Mouse (Mus musculus): ENCODE results near the gene Rgl3.

- no peak for TF ChIP-seq CTCF (IDR thresholded peaks at IDR 0.05; ENCODE audit: low read depth)
- no peak for TF ChIP-seq EP300 (IDR thresholded peaks at IDR 0.05; ENCODE audit: low read depth)
These were observed 51.5 kb downstream of the Rgl3 start for GRCm38 (mm10) chr9:21937711-21938175.
